Mouse (Mus musculus): ENCODE measurements around the gene Gpr156.

The Gpr156 gene

DNA sequence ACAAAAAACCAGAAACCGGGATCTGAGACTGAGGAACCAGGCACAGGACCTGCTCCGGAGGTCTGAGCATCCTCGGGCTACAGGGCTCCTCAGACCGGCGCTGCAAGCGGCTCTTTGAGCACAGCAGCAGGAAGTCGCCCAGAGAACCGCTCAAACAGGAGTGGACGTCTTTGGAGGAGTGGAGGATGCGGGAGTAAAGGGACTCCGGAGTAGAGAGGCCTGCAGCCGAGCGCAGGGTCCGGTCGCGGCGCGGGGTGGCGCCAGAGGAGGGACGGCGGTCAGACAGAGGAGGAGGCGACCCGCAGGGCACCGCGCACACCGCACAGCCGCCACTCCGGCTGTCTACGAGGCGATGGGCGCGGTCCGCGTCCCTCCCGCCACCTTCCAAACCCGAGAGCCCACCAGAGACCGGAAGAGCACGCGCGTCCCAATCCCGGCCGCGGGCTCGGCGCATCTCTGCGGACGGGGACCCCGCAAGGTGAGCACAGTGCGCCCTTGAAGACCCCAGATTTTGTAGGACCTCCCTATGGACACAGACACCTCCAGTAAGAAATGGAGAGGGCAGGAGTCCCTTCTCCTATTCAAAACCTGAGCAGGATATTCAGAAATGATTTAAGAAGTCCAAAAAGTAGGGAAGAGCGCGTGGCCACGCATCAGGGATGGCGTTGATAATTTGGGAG lies at the start of gene Gpr156:
Gene Gpr156, plus strand, starts transcription at position 359 of the 680 bp plus-strand sequence.
- DNase-seq (ENCODE audit: low read depth) = no peak

DNA sequence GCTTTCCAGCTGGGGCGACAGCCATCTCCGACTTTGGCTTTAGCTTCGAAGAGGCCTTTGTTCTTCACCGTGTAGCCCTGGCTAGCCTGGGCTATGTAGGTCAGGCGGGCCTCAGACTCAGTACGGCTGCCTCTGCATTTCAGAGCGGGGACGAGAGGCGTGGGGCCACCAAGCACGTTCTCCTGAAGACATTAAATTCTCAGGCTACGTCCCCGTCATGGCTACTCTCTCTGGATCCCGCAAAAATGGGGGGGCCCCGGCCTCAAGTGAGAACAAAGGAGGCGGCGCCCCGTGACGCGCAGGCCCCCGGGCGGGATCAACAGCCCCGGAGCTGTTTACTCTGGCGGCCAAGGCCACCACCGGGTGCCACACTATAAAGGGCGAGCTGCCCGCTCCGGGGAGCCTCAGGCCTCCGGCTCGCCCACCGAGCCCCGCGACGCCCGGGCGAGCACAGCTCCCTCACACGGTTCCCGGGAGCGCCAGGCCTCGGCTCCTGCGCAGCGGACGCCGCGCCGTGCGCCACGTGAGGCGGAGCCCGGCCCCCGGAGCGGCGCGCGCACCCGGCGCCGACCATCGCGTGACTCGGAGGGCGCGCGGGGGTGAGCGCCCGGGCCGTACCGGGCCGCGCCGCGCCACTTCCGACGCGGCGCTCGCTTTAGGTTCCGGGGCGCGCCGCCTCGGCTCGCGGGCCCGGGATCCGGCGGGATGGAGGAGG lies 48.3 kb upstream of the Gpr156 start, which contains the start of gene Lrrc58:
Gene Lrrc58, plus strand, starts transcription at position 599 of the 715 bp plus-strand sequence.
- peak; percentile 88 for DNase-seq (ENCODE audit: low read depth)

- DNase-seq (ENCODE audit: low read depth) = peak; percentile 61
Observed at GRCm38 (mm10) chr16:37868506-37869469, 47.5 kb upstream of the Gpr156 start.

- DNase-seq (ENCODE audit: low read depth) = peak; percentile 52
Observed at GRCm38 (mm10) chr16:37869470-37870231, 46.6 kb upstream of the Gpr156 start.

- DNase-seq (ENCODE audit: low read depth) = no peak
Observed at GRCm38 (mm10) chr16:37871112-37871715, 45.1 kb upstream of the Gpr156 start.

GRCm38 (mm10) chr16:37874501-37875235 lies 41.6 kb upstream of the Gpr156 start:
- no peak for DNase-seq (ENCODE audit: low read depth)

GRCm38 (mm10) chr16:37877406-37877805 lies 38.9 kb upstream of the Gpr156 start:
- DNase-seq (ENCODE audit: low read depth) = no peak

GRCm38 (mm10) chr16:37878951-37879505 lies 37.3 kb upstream of the Gpr156 start:
- DNase-seq (ENCODE audit: low read depth) = no peak

DNA sequence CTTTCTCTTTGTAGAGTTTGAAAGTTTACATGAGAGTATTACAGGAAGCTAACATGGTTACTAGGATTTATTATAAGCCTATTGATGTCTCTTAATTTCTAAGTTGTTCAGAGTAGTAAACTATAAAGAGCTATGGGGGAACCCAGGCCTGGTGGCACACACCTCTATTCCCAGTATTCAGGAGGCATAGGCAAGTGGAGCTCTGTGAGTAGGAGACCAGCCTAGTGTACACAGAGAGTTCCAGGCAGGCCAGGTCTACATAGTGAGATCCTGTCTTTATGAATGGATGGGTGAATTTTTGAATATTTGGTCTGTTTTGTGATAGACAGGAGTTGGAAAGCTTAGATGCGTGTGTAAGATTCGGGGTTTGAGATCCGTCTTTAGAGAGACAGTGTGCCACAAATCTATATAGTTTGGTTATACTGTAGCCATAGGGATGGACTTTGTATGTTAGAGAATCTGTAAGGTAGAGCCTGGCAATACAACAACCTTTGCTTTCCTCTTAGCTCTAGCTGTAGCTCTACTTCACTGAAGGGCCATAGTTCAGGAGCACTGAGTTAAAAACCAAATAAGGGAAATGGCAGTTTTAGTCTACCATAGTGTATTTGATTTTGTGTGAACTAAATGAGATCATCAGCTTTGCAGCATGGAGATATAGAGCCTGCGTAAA lies 36.4 kb upstream of the Gpr156 start:
- DNase-seq (ENCODE audit: low read depth) = no peak

DNA sequence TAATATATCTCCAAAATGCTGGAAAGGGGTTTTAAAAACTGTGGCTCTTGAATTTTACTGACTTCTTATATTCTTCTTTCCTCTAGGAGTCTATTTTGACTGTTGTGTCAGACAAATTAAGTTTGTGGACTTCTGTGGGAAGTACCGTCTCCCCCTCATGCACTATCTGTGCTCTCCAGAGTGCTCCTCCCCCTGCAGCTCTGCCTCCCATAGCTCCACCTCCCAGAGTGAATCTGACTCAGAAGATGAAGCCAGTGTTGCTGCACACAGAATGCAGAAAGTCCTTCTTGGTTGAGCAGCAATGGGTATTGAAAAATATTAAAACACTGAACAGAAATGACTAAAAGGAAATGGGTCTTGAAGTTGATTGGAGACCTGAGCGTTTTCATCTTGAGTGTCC lies 35.1 kb upstream of the Gpr156 start:
- DNase-seq (ENCODE audit: low read depth) = no peak

GRCm38 (mm10) chr16:37888986-37889385 lies 27.3 kb upstream of the Gpr156 start:
- no peak for DNase-seq (ENCODE audit: low read depth)

- no peak for DNase-seq (ENCODE audit: low read depth)
Observed at GRCm38 (mm10) chr16:37892667-37893066, 23.6 kb upstream of the Gpr156 start.

- no peak for DNase-seq (ENCODE audit: low read depth)
Observed at GRCm38 (mm10) chr16:37893381-37893780, 22.9 kb upstream of the Gpr156 start.

GRCm38 (mm10) chr16:37893942-37894341 lies 22.4 kb upstream of the Gpr156 start:
- no peak for DNase-seq (ENCODE audit: low read depth)

GRCm38 (mm10) chr16:37898790-37899189 lies 17.5 kb upstream of the Gpr156 start:
- DNase-seq (ENCODE audit: low read depth) = no peak

GRCm38 (mm10) chr16:37899357-37899756 lies 16.9 kb upstream of the Gpr156 start:
- DNase-seq (ENCODE audit: low read depth) = no peak

DNA sequence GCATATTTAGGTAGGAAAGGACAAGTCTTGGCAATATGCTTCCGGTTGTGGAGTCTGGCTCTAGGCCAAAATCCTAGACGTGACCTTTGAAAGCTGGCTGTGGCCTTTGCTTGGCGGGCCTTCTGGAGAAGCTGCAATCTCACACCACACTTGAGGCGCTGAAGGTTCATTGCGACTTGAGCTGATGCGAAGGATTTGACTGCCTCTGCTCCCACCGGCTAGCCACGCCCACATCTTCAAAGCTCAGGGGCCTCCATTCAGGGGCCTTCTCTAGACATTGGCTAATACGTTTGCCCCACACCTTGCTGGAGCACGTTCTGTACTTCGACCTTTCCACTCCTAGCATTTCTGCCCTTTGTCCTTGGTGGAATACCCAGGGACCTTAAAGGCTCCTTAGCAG lies 15.0 kb upstream of the Gpr156 start:
- DNase-seq (ENCODE audit: low read depth) = no peak

DNA sequence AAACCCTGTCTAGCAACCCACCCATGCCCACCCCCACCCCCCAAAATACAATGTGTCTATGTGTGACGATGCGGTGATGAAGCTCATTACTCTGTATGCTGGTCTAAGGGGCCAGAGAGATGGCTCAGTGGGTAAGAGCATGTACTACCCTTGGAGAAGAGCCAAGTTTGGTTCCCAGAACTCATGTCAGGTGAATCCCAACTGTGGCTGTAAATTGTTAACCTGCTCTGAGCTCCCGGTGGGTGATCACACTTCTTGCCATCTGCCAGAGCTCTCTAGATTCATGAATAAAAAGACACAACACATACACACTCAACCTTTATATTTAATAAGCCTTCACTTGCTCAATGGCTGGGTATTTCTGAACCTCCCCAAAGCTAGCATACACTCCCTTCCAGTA lies 9.8 kb upstream of the Gpr156 start:
- DNase-seq (ENCODE audit: low read depth) = no peak

GRCm38 (mm10) chr16:37911086-37911485 lies 5.2 kb upstream of the Gpr156 start:
- no peak for DNase-seq (ENCODE audit: low read depth)

DNA sequence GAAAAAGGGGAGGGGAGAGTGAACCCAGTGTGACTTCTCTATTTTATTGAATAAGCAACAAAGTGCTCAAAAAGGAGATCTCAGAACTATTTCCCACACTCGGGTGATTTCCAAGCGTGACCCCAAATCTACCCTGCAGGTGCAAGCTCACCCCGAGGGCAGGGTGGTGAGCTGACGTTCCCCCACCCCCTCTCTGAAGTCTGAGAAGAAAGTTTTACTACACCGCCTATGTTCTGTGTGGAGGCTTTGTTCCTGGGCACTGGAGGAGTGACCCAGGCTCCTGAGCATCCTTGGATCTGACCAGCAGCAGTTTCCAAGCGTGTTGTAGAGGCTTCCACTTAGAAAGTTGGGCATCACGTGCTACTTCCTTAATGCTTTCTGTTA lies 514 bp downstream of the Gpr156 start:
- DNase-seq (ENCODE audit: low read depth) = no peak

Measured in induced T-regulatory cell, adult 2 months (primary cell).